Mouse (Mus musculus) heart, postnatal 36 days (tissue): Measurements from ENCODE around the gene Jag2. TPM values are rescaled to one million over a fixed set of nuclear protein-coding genes. Genes with fewer than 3 reads are reported as not detected.

Experiments
- DNase-seq, 2 experiments: peaks; one replicate each; pipeline ENCODE4 v3.0.0; 2021 to 2022
- intact Hi-C: fragments of 180-260 bp; cut with DNase I; formaldehyde crosslinking; loops from one replicate; pipeline ENCODE4 v1.15.1; 2025
- total RNA-seq, 2 experiments: library from RNA; stranded (reverse); gene quantifications; 2 replicates each; pipeline ENCODE4 v1.2.3; 2021

Jag2 gene
- total RNA-seq: 10 to 100 TPM; 24.4 to 28.4 TPM

GRCm38 (mm10) chr12:112929562-112930352 is at the start of gene Jag2:
TSS of gene Jag2 (minus strand) at chr12:112929776.
- intact Hi-C loops: no loop called here
- peak; percentile 67 to 75 for DNase-seq

GRCm38 (mm10) chr12:112977156-112977555 is 47.6 kb upstream of the Jag2 start:
- intact Hi-C loops: loop anchor here (2.0 kb wide), 1 partner anchor 22 kb away; no protein-coding TSS in a partner anchor
- no peak for DNase-seq

DNA sequence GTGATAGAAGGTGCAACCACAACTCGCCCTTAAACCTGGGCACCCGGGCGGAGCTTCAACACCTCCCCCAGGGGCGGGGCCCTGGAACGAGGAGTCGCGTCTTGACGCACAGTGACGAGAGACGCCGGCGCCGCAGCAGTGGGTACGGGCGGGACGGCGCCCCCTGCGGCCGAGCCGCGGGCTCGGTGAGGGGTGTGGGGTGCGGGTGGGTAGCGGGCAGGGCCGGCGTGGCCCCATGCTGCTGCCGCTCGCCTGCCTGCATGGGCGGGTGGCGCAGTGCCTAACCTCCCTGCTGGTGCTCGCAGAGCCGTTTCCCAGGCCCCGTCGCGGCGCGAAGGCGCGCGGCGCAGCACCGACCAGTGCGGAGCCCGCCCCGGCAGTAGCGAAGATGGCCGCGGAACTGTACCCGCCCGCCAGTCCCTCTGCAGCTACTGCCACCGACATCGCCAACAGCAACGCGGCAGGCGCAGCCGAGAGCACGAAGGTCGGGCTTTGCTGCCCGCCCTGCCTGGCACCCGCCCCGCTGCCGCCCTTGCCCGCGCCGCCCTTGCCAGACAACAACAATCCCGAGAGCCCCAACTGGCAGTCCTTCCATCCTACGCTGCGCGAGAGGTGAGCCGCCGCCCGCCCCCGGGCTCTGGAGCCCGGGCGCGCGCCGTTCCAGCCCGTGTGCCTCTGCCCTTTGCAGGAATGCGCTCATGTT is 46.9 kb upstream of the Jag2 start, which contains the start of gene Btbd6:
TSS of gene Btbd6 (plus strand) at position 112 of the 703 bp plus-strand sequence.
- intact Hi-C loops: loop anchor here (2.0 kb wide), 1 partner anchor 22 kb away; no protein-coding TSS in a partner anchor
- DNase-seq: peak; percentile 83 to 84

- intact Hi-C loops: no loop called here
- DNase-seq: no peak
Observed at GRCm38 (mm10) chr12:112974736-112975135, 45.2 kb upstream of the Jag2 start.

DNA sequence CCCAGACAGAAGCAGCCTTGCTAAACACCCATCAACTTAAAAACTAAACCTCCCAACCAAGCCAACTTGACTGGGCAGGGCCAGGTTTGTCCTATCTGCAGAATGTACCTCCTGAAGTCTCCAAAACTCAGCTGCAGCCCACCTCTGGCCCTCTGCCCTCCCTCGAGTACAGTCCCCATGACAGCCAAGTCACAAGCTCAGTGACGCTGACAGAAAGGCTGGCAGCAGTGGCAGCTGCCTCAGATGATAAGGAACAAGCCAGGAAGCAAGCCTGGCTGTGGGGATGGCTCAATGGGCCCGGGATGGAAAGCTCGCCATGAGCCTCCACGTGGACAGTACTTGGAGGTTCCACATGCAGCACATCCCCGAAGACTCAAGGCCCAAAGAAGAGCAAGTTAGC is 40.0 kb upstream of the Jag2 start:
- intact Hi-C loops: no loop called here
- no peak for DNase-seq

GRCm38 (mm10) chr12:112968943-112969342 is 39.4 kb upstream of the Jag2 start:
- intact Hi-C loops: no loop called here
- no peak for DNase-seq

- no peak for DNase-seq
- intact Hi-C loops: no loop called here
Observed at GRCm38 (mm10) chr12:112965783-112966182, 36.2 kb upstream of the Jag2 start.

- no peak for DNase-seq
- intact Hi-C loops: no loop called here
Observed at GRCm38 (mm10) chr12:112961872-112962271, 32.3 kb upstream of the Jag2 start.

DNA sequence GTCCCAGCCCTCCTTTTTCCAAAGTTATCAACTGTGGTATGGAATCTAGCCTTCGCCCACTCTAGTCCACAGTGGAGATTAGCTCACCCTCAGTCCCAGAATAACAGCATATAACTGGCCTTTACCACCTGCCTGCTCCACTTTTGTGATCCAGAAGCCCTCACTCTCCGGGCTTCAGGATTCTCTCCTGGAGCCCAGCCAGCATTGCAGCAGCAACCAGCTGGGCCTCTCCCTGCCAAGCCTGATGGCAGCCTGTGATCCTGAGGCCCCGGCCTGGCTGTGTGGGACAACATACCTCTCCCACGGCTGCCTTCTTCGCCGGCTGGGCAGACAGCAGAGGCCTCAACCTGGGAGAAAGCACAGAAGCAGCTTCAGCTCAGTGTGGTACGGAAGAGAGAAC is 31.9 kb upstream of the Jag2 start:
- peak; percentile 46 to 58 for DNase-seq
- intact Hi-C loops: no loop called here

- no peak for DNase-seq
- intact Hi-C loops: loop anchor here (5.0 kb wide), 1 partner anchor 143 kb away; no protein-coding TSS in a partner anchor
Observed at GRCm38 (mm10) chr12:112959421-112959820, 29.8 kb upstream of the Jag2 start.

DNA sequence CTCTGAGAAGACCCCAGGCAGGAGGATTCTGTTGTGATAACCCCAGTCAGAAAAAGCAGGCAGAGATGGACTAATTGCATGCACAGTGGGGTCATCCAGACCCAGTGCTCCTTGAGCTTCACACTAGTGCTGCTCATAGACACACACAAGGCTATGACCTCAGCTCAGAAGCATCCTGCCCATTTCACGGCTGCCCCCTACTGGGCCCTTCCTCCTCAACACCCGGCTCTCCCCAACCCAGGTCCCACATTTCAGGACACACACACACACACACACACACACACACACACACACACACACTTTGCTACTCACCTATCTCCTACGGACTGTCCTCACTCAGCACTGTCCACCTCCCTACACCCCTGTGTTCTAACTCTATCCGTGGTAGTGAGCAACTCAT is 28.7 kb upstream of the Jag2 start:
- intact Hi-C loops: loop anchor here (5.0 kb wide), 1 partner anchor 144 kb away; no protein-coding TSS in a partner anchor
- DNase-seq: peak; percentile 46 to 62

DNA sequence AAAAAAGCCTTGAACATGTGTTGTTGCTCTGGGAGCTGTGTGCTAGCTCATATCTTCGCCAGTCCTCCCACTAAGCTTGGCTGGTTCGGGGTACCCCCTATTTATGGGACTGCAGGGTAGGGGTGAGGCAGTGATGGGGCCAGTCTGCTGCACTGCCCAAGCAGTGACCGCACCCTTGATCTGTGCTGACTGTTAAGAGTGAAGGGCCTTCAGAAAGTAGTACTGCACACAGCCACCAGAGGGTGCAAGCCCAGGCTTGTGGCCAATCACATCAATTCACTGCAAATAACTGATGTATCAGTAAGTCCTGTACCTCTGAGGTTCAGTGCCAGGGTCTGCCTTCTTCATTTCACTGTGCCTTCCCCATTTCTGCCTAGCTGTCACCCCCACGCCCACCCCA is 26.2 kb upstream of the Jag2 start:
- intact Hi-C loops: loop anchor here (1.0 to 5.0 kb wide), 3 partner anchors 89 to 147 kb away; partner anchors contain the start of gene Tex22
- peak; percentile 81 to 85 for DNase-seq

DNA sequence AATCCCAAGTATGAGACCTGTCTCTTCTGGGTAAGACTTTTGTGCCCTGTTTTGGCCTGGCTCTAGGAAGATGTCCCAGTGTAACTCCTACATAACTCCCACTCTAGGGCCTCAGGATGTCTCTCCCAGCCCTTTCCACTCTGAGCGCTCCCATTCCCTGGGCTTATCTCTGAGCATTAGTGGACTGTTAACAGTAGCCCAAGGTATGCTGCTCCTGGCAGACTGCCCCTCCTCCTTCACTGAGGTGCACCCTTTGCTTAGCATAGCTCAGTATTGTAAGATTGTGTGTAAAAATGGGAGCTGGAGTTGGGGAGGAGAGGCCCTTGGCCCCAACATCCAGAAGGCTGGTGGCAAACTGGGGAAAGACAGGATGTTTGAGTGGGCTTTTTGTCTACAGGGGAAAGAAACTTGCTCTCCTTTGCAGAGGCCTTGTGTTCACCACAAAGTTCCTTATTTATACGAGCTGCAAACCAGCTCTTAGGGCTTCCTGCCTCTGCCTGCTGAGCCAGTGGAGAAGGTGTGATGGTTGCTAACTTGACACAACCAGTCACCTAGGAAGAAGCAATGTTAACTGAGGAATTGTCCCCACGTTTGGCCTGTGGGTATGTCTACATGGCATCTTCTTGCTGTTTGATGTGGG is 23.5 kb upstream of the Jag2 start:
- no peak for DNase-seq
- intact Hi-C loops: loop anchor here (5.0 kb wide), 1 partner anchor 199 kb away; no protein-coding TSS in a partner anchor

DNA sequence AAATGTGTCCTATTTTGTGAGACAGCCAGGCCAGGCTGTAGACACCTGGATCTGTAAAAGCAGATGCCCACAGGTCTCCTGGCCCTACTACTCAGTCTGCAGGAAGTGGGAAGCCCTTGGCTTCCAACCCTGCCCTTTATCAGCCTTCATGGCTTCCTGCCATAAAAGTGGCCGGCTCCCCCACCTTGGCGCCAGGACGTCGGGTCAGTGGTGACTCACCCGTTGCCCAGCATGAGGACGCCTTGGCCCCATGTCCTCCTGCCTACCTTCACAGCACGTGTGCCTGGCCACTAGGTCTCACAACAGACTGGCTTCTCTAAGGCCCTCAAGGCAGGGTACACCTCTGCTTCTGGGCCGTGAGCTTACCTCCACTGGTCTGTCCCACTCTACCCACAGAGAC is 22.9 kb upstream of the Jag2 start:
- peak; percentile 57 to 68 for DNase-seq
- intact Hi-C loops: loop anchor here (5.0 kb wide), 1 partner anchor 200 kb away; no protein-coding TSS in a partner anchor

- DNase-seq: no peak
- intact Hi-C loops: loop anchor here (2.0 to 5.0 kb wide), 2 partner anchors 48 to 201 kb away; no protein-coding TSS in a partner anchor
Observed at GRCm38 (mm10) chr12:112951150-112951842, 21.7 kb upstream of the Jag2 start.

DNA sequence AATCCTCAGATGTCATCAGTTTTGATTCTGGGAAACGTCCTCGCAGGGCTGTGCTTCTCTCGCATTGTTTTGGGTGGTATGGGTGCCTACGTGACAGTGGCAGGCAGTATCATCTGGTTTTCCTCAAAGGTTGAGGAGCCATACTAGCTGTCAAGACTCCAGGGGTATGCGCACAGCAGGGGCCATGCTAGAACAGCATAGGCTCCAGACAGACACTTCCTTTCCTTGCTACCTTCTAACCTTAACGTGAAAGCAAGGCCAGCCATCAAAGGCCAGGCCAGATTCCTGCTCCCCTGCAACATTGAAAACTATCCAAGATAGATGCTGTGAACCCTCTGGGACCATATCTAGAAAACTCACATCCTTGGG is 21.2 kb upstream of the Jag2 start:
- intact Hi-C loops: loop anchor here (2.0 to 5.0 kb wide), 2 partner anchors 48 to 202 kb away; no protein-coding TSS in a partner anchor
- no peak for DNase-seq

DNA sequence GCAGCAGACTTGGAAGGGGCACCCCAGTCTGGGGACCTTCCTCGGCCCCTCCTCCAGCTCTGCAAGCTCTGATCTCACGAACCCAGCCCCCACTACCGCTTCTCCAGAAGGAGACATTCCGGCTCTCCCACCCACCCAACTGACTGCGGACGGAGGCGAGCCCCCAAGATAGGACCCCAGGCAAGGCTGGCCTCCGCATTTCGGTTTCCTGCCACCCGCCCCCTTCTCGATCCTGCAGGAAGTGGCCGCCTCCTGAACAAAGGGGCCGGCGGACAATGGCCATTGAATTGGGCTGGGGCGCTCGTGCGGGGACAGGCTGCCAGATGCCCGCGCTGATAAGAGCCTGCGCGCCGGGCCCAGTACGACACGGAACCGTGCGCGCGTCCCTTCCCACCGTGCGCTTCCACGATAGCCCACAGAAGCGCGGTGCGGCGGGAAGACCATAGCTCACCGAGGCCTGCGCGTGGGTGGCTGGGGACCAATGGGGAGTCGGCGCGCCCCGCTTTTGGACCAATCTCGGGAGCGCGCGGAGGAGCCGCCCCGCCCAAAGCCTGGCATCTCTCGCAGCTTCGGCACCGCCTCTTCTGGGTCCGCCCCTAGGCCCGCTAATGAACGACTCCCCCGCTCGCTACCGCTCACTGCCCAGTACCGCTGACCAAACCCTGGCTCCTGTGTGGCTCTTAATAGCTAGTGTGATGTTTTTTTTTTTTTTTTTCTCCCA is 20.6 kb upstream of the Jag2 start:
- DNase-seq: peak; percentile 81 to 87
- intact Hi-C loops: loop anchor here (2.0 to 5.0 kb wide), 2 partner anchors 49 to 202 kb away; no protein-coding TSS in a partner anchor

DNA sequence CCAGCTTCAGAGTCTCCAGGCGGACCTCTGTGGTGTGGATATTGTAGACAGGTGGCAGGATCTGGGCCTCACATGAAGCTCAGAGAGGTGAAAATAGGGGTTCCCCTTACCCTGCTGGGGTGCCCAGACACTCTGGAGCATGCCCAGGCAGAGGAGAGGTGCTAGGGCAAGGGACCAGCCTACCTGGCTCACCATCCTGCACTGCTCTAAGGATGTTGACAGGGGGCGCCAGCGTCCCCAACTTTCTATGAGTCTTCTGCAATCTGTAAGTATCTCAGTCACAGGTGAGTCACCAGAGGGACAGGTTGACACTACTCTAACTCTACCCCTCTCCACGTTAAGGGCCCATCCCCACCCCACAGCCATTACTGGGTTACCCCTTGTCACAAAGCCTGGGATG is 17.7 kb upstream of the Jag2 start:
- intact Hi-C loops: no loop called here
- DNase-seq: no peak

GRCm38 (mm10) chr12:112943669-112944068 is 14.1 kb upstream of the Jag2 start:
- intact Hi-C loops: no loop called here
- DNase-seq: no peak
